In the genomic region with DNA sequence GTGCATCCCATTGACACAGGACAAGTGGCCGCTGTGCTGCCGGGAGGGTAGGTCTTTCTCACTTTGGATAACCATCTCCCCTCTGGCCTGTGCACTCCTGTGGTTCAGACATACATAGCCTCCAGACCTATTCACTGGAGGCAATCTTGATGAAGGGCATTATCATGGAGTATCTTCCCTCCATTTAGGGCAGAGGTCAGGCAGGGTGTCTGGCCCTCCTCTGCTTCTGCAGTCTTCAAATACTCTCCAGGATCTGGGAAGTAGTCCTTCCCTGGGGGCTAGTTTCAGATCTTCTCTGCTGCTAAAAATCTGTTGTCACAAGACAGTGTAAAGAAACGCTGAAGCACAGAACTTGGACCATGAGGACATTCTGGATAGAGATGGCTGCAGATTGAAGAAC, we compare ENCODE assay signal across 14 mouse cellular contexts. TPM values are rescaled to one million over a fixed set of nuclear protein-coding genes. Genes with fewer than 3 reads are reported as not detected.
DNase-seq lines count a peak whose midpoint lies in the region; ATAC-seq lines count a peak whose summit lies in the region.
"Had no signal": no experiment of that assay in that cellular context is flagged by ENCODE, and none has a peak within 500 bp of the region (broad histone marks: within the 10 kb centered on the region; RNA-seq: fewer than 3 reads in every experiment).

No protein-coding gene starts in this region.

- no peak overlapping the region for H3K4me2 ChIP-seq in heart, embryonic 12.5 days
- no peak overlapping the region for H3K4me2 ChIP-seq in liver, embryonic 12.5 days
- H3K4me2 ChIP-seq in liver, embryonic 11.5 days: no peak overlapping the region
- H3K4me2 ChIP-seq in heart, embryonic 15.5 days: no peak overlapping the region
- H3K4me2 ChIP-seq: hindbrain, embryonic 14.5 days; intestine, embryonic 15.5 days; liver, embryonic 13.5 days; midbrain, embryonic 15.5 days had no signal

- no peak for DNase-seq in heart, postnatal 4 days
- DNase-seq in liver, embryonic 11.5 days (ENCODE audit: low spot score): no peak
- DNase-seq in right cerebral cortex, postnatal 10 days (ENCODE audit: low spot score in 2 of 2): no peak
- DNase-seq: cerebellum, adult 9-11 months; layer of hippocampus, postnatal 36 days; liver, embryonic 13.5 days; thymus, postnatal 36 days had no signal

- H3K9me3 ChIP-seq in heart, embryonic 12.5 days (replicated peaks): no peaks in the 10 kb centered on the region
- H3K9me3 ChIP-seq in liver, embryonic 12.5 days (replicated peaks): no peaks in the 10 kb centered on the region
- no peaks in the 10 kb centered on the region for H3K9me3 ChIP-seq in liver, embryonic 11.5 days (ENCODE audit: control insufficient read depth, low read length)
- H3K9me3 ChIP-seq in heart, embryonic 15.5 days (replicated peaks): no peaks in the 10 kb centered on the region
- H3K9me3 ChIP-seq: intestine, embryonic 15.5 days; liver, embryonic 13.5 days; midbrain, embryonic 15.5 days had no signal

- H3K4me3 ChIP-seq in heart, embryonic 12.5 days: no peak overlapping the region
- no peak overlapping the region for H3K4me3 ChIP-seq in liver, embryonic 12.5 days
- H3K4me3 ChIP-seq in liver, embryonic 11.5 days (ENCODE audit: low read depth, low read length): no peak overlapping the region
- H3K4me3 ChIP-seq in brown adipose tissue, adult 24 weeks (ENCODE audit: insufficient read depth, low read depth, low read length): no peak overlapping the region
- H3K4me3 ChIP-seq in heart, embryonic 15.5 days: no peak overlapping the region
- H3K4me3 ChIP-seq: intestine, embryonic 15.5 days; liver, embryonic 13.5 days; midbrain, embryonic 15.5 days had no signal

- H3K27me3 ChIP-seq in heart, embryonic 12.5 days (replicated peaks): no peaks in the 10 kb centered on the region
- no peaks in the 10 kb centered on the region for H3K27me3 ChIP-seq in liver, embryonic 12.5 days (replicated peaks)
- no peaks in the 10 kb centered on the region for H3K27me3 ChIP-seq in liver, embryonic 11.5 days (replicated peaks; ENCODE audit: control insufficient read depth, insufficient read depth, low read length)
- no peaks in the 10 kb centered on the region for H3K27me3 ChIP-seq in heart, embryonic 15.5 days
- H3K27me3 ChIP-seq: intestine, embryonic 15.5 days; liver, embryonic 13.5 days; midbrain, embryonic 15.5 days had no signal

- no peak overlapping the region for H3K9ac ChIP-seq in heart, embryonic 12.5 days
- H3K9ac ChIP-seq in liver, embryonic 12.5 days: no peak overlapping the region
- H3K9ac ChIP-seq in liver, embryonic 11.5 days (ENCODE audit: low read depth, low read length): no peak overlapping the region
- H3K9ac ChIP-seq in heart, embryonic 15.5 days: no peak overlapping the region
- H3K9ac ChIP-seq: hindbrain, embryonic 14.5 days; intestine, embryonic 15.5 days; liver, embryonic 13.5 days; midbrain, embryonic 15.5 days had no signal

- 56% methylated on average over 3 of the region's 3 CpGs for WGBS in heart, embryonic 12.5 days
- WGBS in liver, embryonic 12.5 days (ENCODE audit: insufficient replicate concordance): 56% methylated on average over 3 of the region's 3 CpGs
- 71% methylated on average over 3 of the region's 3 CpGs for WGBS in liver, embryonic 11.5 days
- WGBS in heart, embryonic 15.5 days: 64% methylated on average over 3 of the region's 3 CpGs

- H3K4me1 ChIP-seq in heart, embryonic 12.5 days (replicated peaks): peaks cover 86% of the 10 kb centered on the region
- H3K4me1 ChIP-seq in liver, embryonic 12.5 days: peaks cover 60% of the 10 kb centered on the region
- peaks cover 26% of the 10 kb centered on the region for H3K4me1 ChIP-seq in liver, embryonic 11.5 days (replicated peaks; ENCODE audit: control insufficient read depth, insufficient read depth, low read length)
- H3K4me1 ChIP-seq in brown adipose tissue, adult 24 weeks (ENCODE audit: control insufficient read depth, insufficient read depth, insufficient read length, low read length): peaks cover 61% of the 10 kb centered on the region
- peaks cover 87% of the 10 kb centered on the region for H3K4me1 ChIP-seq in heart, embryonic 15.5 days (replicated peaks)

- H3K27ac ChIP-seq in heart, embryonic 12.5 days (ENCODE audit: poor library complexity, severe bottlenecking): peak overlapping the region; percentile 98
- peak overlapping the region; percentile 3; the same call in 1 of the 2 replicates for H3K27ac ChIP-seq in liver, embryonic 12.5 days
- H3K27ac ChIP-seq in liver, embryonic 11.5 days (ENCODE audit: low read depth, low read length): no peak overlapping the region
- H3K27ac ChIP-seq in brown adipose tissue, adult 24 weeks (replicated peaks; ENCODE audit: low read depth, low read length): peak overlapping the region; percentile 94
- H3K27ac ChIP-seq in heart, embryonic 15.5 days: peak overlapping the region; percentile 94
- H3K27ac ChIP-seq: hindbrain, embryonic 14.5 days; intestine, embryonic 15.5 days; liver, embryonic 13.5 days; midbrain, embryonic 15.5 days had no signal

- H3K36me3 ChIP-seq in heart, embryonic 12.5 days: no peaks in the 10 kb centered on the region
- no peaks in the 10 kb centered on the region for H3K36me3 ChIP-seq in liver, embryonic 12.5 days
- H3K36me3 ChIP-seq in liver, embryonic 11.5 days (ENCODE audit: control insufficient read depth, insufficient read depth, low read length): no peaks in the 10 kb centered on the region
- no peaks in the 10 kb centered on the region for H3K36me3 ChIP-seq in heart, embryonic 15.5 days
- H3K36me3 ChIP-seq: intestine, embryonic 15.5 days; liver, embryonic 13.5 days; midbrain, embryonic 15.5 days had no signal

- ATAC-seq in heart, embryonic 12.5 days (ENCODE audit: insufficient number of reproducible peaks, low FRiP score): no peak
- ATAC-seq in liver, embryonic 12.5 days: no peak
- ATAC-seq in liver, embryonic 11.5 days (replicated peaks; ENCODE audit: low FRiP score): no peak
- ATAC-seq in heart, embryonic 15.5 days (replicated peaks; ENCODE audit: insufficient number of reproducible peaks, insufficient read depth, low FRiP score, low read depth): no peak
- ATAC-seq: intestine, embryonic 15.5 days; midbrain, embryonic 15.5 days had no signal

RNA-seq across cellular contexts. Expression of a gene that starts 22.8 kb away (rescaled TPM):
- polyA plus RNA-seq in heart, embryonic 12.5 days (2016; fragmentation: Nextera tagmentation; extraction: Ambion mirVana): 96.3 and 104 TPM in 2 replicates
- total RNA-seq in heart, postnatal 4 days (2021): 100 to 1,000 TPM; 183 to 186 TPM
- 10.1 and 11.0 TPM in 2 replicates for polyA plus RNA-seq in liver, embryonic 12.5 days (2016; fragmentation: Nextera tagmentation; extraction: Ambion mirVana)
- 11.8 and 14.3 TPM in 2 replicates for polyA plus RNA-seq in liver, embryonic 11.5 days (2014; fragmentation: Nextera tagmentation; extraction: Ambion mirVana)
- 31.6 and 42.3 TPM in 2 replicates for polyA plus RNA-seq in brown adipose tissue, adult 24 weeks (2012; ENCODE audit: insufficient read depth, insufficient read length, missing spikeins)
- polyA plus RNA-seq in heart, embryonic 15.5 days (2015; fragmentation: Nextera tagmentation; extraction: Ambion mirVana): 53.4 and 58.4 TPM in 2 replicates
